Mouse (Mus musculus) MEL (cell line): Measurements from ENCODE around the gene Foxb1. TPM values are rescaled to one million over a fixed set of nuclear protein-coding genes. Genes with fewer than 3 reads are reported as not detected.

Experiments
- DNase-seq: peaks from one replicate; pipeline ENCODE4 v3.0.0; 2011; ENCODE audit warnings: low read depth, low spot score
- H3K27ac ChIP-seq: 2 replicates; pipeline ENCODE4 v1.5.1; 2012; ENCODE audit warnings: low read depth, mild to moderate bottlenecking, control low read depth, low read length, moderate library complexity; ENCODE audit not compliant: control insufficient read depth
- H3K27me3 ChIP-seq, 2 experiments: fragments of 150-350 bp in 1 of 2; sonication (generic) in 1 of 2; 2 replicates each; pipeline ENCODE4 v1.6.1; 2012; ENCODE audit warnings: low read length in 2 of 2, mild to moderate bottlenecking in 2 of 2, improper control_type of control experiment in 1 of 2, moderate library complexity in 1 of 2; ENCODE audit not compliant: insufficient read depth in 2 of 2, control insufficient read depth in 1 of 2
- H3K36me3 ChIP-seq, 2 experiments: 2 replicates each; pipeline ENCODE4 v1.6.1; 2012 to 2014; ENCODE audit warnings: low read length in 2 of 2, improper control_type of control experiment in 1 of 2, inconsistent platforms in 1 of 2, mild to moderate bottlenecking in 1 of 2; ENCODE audit not compliant: insufficient read depth in 2 of 2, control insufficient read depth in 1 of 2
- H3K4me1 ChIP-seq, 2 experiments: fragments of 150-350 bp in 1 of 2; sonication (generic) in 1 of 2; 2 replicates each; pipeline ENCODE4 v1.6.1; 2012; ENCODE audit warnings: low read length in 2 of 2, improper control_type of control experiment in 1 of 2, mild to moderate bottlenecking in 1 of 2; ENCODE audit not compliant: insufficient read depth in 2 of 2, control insufficient read depth in 1 of 2
- H3K4me3 ChIP-seq, 2 experiments: fragments of 150-350 bp in 1 of 2; sonication (generic) in 1 of 2; 2 replicates each; pipeline ENCODE4 v1.5.1; 2012; ENCODE audit warnings: low read depth in 2 of 2, low read length in 2 of 2, mild to moderate bottlenecking in 2 of 2, moderate library complexity in 2 of 2, control low read depth in 1 of 2, improper control_type of control experiment in 1 of 2; ENCODE audit not compliant: control insufficient read depth in 1 of 2, insufficient read depth in 1 of 2
- H3K79me2 ChIP-seq: 2 replicates; pipeline ENCODE4 v1.6.1; 2012; ENCODE audit warnings: mild to moderate bottlenecking, low read length, moderate library complexity; ENCODE audit not compliant: control insufficient read depth, poor library complexity, insufficient read depth
- H3K9ac ChIP-seq: 2 replicates; pipeline ENCODE4 v1.6.1; 2012; ENCODE audit warnings: low read depth, mild to moderate bottlenecking, control low read depth, low read length, moderate library complexity; ENCODE audit not compliant: control insufficient read depth, poor library complexity, severe bottlenecking
- H3K9me3 ChIP-seq: fragments of 150-350 bp; sonication (generic); replicated peaks from 2 replicates; pipeline ENCODE4 v1.6.1; 2012; ENCODE audit warnings: mild to moderate bottlenecking, low read length, improper control_type of control experiment, moderate library complexity; ENCODE audit not compliant: insufficient read depth
- BHLHE40 ChIP-seq: IDR thresholded peaks from 2 replicates; pipeline ENCODE4 v1.6.1; 2012; ENCODE audit warnings: low read depth, mild to moderate bottlenecking, inconsistent platforms, low read length, improper control_type of control experiment, borderline replicate concordance
- CTCF ChIP-seq, 3 experiments: IDR thresholded peaks in 2 of 3; conservative IDR thresholded peaks in 1 of 3; 2 replicates each; pipeline ENCODE4 v1.5.1; 2011 to 2012; ENCODE audit warnings: low read length in 3 of 3, low read depth in 2 of 3, mild to moderate bottlenecking in 2 of 3, improper control_type of control experiment in 1 of 3, inconsistent platforms in 1 of 3, mixed read lengths in 1 of 3, moderate library complexity in 1 of 3; ENCODE audit not compliant: control insufficient read depth in 1 of 3, insufficient read depth in 1 of 3, poor library complexity in 1 of 3, severe bottlenecking in 1 of 3
- ELF1 ChIP-seq: IDR thresholded peaks from 2 replicates; pipeline ENCODE4 v1.6.1; 2014; ENCODE audit warnings: low read depth, mild to moderate bottlenecking, inconsistent platforms, low read length, improper control_type of control experiment, moderate library complexity
- ETS1 ChIP-seq: IDR thresholded peaks from 2 replicates; pipeline ENCODE4 v1.6.1; 2012; ENCODE audit warnings: low read depth, mild to moderate bottlenecking, inconsistent platforms, low read length, improper control_type of control experiment, moderate library complexity
- GABPA ChIP-seq: IDR thresholded peaks from 2 replicates; pipeline ENCODE4 v1.6.1; 2012; ENCODE audit warnings: low read depth, mild to moderate bottlenecking, inconsistent platforms, low read length, improper control_type of control experiment, moderate library complexity
- HCFC1 ChIP-seq: IDR thresholded peaks from 2 replicates; pipeline ENCODE4 v1.6.1; 2012; ENCODE audit warnings: low read depth, mild to moderate bottlenecking, inconsistent platforms, low read length, improper control_type of control experiment, moderate library complexity
- MXI1 ChIP-seq: IDR thresholded peaks from 2 replicates; pipeline ENCODE4 v1.6.1; 2011; ENCODE audit warnings: mild to moderate bottlenecking, low read depth, low read length, improper control_type of control experiment
- MYC ChIP-seq: IDR thresholded peaks from 2 replicates; pipeline ENCODE4 v1.6.1; 2011; ENCODE audit warnings: low read depth, mild to moderate bottlenecking, low read length, improper control_type of control experiment, moderate library complexity
- NELFE ChIP-seq: IDR thresholded peaks from 2 replicates; pipeline ENCODE4 v1.6.1; 2011; ENCODE audit warnings: low read depth, low read length, improper control_type of control experiment
- POLR2A ChIP-seq, 2 experiments: IDR thresholded peaks; 2 replicates each; pipeline ENCODE4 v1.6.1; 2011 to 2012; ENCODE audit warnings: low read length in 2 of 2, mild to moderate bottlenecking in 2 of 2, control low read depth in 1 of 2, improper control_type of control experiment in 1 of 2, low read depth in 1 of 2, moderate library complexity in 1 of 2; ENCODE audit not compliant: control insufficient read depth in 1 of 2, insufficient read depth in 1 of 2, poor library complexity in 1 of 2
- POLR2AphosphoS5 ChIP-seq: IDR thresholded peaks from 2 replicates; pipeline ENCODE4 v1.6.1; 2012; ENCODE audit warnings: low read depth, borderline replicate concordance, mild to moderate bottlenecking, inconsistent platforms, low read length, moderate library complexity, mixed read lengths
- RCOR1 ChIP-seq: IDR thresholded peaks from 2 replicates; pipeline ENCODE4 v1.6.1; 2012; ENCODE audit warnings: low read depth, mild to moderate bottlenecking, inconsistent platforms, low read length, improper control_type of control experiment
- SMC3 ChIP-seq: IDR thresholded peaks from 2 replicates; pipeline ENCODE4 v1.6.1; 2011; ENCODE audit warnings: low read depth, low read length, improper control_type of control experiment
- TBP ChIP-seq: IDR thresholded peaks from 2 replicates; pipeline ENCODE4 v1.8.0; 2011; ENCODE audit warnings: low read depth, low read length, improper control_type of control experiment
- TCF12 ChIP-seq: IDR thresholded peaks from 2 replicates; pipeline ENCODE4 v1.6.1; 2014; ENCODE audit warnings: low read depth, mild to moderate bottlenecking, inconsistent platforms, low read length, improper control_type of control experiment, moderate library complexity
- USF2 ChIP-seq, 2 experiments: IDR thresholded peaks; 2 replicates each; pipeline ENCODE4 v1.6.1; 2011 to 2012; ENCODE audit warnings: improper control_type of control experiment in 2 of 2, low read length in 2 of 2, borderline replicate concordance in 1 of 2, inconsistent platforms in 1 of 2, low read depth in 1 of 2, mild to moderate bottlenecking in 1 of 2; ENCODE audit not compliant: insufficient read depth in 1 of 2
- ZKSCAN1 ChIP-seq: IDR thresholded peaks from 2 replicates; pipeline ENCODE4 v1.6.1; 2012; ENCODE audit warnings: low read depth, mild to moderate bottlenecking, inconsistent platforms, low read length, improper control_type of control experiment, moderate library complexity
- polyA plus RNA-seq, 2 experiments: library from polyadenylated mRNA; stranded (reverse) in 1 of 2; unstranded in 1 of 2; fragments of >175 nt in 1 of 2; fragments of >200 nt in 1 of 2; gene quantifications; 2 replicates each; pipeline versions ENCODE4 v1.2.1 to v1.2.4; 2012; ENCODE audit warnings: low replicate concordance in 2 of 2, low read depth in 1 of 2; ENCODE audit not compliant: insufficient read length in 2 of 2, insufficient read depth in 1 of 2, missing spikeins in 1 of 2
- total RNA-seq: library from RNA; depleted of rRNA; stranded (reverse); fragments of 300-350 nt; gene quantifications from 2 replicates; pipeline ENCODE4 v1.2.3, GENCODE M21; 2012; rRNA removed

Gene Foxb1
- total RNA-seq (not detected in 2 replicates), polyA plus RNA-seq (not detected)

DNA sequence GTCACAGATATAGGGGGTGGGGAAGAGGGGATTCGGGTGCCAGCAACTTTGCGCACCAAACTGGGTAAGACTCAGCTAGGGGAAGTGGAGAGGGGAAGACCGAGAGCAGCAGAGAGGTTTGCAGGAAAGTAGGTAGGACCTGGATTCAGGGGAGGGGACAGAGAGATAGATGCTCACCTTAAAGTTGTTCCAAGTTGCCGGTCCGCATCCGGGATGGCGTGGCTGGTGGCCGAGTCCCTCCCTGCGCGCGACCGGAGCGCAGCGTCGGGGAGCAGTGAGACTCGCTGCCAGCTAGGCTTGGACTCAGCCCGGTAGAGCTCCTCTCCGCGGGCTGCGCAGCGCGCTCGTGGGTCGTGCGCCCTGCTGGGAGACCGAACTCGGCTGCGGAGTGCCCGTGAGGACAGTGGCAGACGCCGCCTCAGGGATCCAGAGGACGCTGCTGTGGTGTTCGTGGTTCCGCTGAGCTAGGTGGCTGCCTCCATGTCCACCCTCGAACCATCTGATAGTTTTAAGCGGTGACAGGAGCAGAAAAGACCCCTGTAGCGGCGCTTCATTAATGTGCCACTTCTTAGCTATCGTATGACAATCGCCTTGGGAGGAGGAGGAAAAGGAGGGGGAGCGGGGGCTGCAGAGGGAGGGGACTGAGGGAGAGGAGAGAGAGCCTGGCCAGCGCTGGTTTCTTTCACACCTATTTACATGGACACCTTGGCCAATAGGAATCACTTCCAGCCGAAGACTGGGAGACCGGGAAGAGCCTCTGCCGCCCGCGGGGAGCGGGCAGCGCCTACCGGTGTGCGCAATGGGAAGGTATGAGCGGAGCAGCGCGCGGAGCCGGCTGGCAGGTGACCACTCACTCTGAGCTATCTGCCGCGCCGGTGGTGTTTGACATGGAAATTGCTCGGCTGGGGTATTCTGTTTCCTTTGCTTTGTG, at the start of gene Foxb1:
Gene Foxb1 (minus strand): TSS at position 570 of the 931 bp plus-strand sequence.
- Histone ChIP-seq H3K79me2 (no peaks in the 10 kb centered on the region), H3K9ac (no peak within 1 kb of the TSS), H3K36me3 (no peaks in the 10 kb centered on the region), H3K4me3 (no peak within 1 kb of the TSS), H3K9me3 (no peaks in the 10 kb centered on the region), H3K4me1 (no peaks in the 10 kb centered on the region), H3K27me3 (no peaks in the 10 kb centered on the region), H3K27ac (no peak within 1 kb of the TSS)
- TF ChIP-seq HCFC1 (no peak), MXI1 (no peak), ZKSCAN1 (no peak), TCF12 (no peak), TBP (no peak), GABPA (no peak), ELF1 (no peak), CTCF (IDR thresholded peaks at IDR 0.05 in 2 of 3, conservative IDR thresholded peaks at IDR 0.05 in 1 of 3; ENCODE audit: control insufficient read depth in 1 of 3, insufficient read depth in 1 of 3, low read depth in 2 of 3, low read length in 3 of 3, poor library complexity in 1 of 3, severe bottlenecking in 1 of 3) (no peak), POLR2A (IDR thresholded peaks at IDR 0.05; ENCODE audit: control insufficient read depth in 1 of 2, insufficient read depth in 1 of 2, low read depth in 1 of 2, low read length in 2 of 2, poor library complexity in 1 of 2) (no peak)
- no peak for DNase-seq

DNA sequence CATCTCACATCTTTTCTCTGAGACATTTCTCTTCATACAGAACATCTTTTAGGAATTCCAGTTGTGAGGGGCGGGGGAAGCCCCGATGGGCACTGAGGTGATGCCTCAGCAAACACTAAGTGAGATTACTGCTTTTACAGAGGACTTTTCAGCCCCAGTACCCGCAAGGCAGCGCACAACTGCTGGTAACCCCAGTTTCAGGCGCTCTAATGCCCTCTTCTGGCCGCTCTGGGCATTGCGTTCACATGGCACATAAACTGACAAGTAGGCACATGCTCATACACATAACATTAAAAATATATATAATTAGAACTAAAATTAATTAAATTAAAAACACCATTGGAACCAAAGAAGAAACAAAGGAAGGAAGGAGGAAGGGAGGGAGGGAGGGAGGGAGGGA, 29.8 kb upstream of the Foxb1 start:
- Histone ChIP-seq H3K9ac (no peak overlapping the region), H3K27ac (no peak overlapping the region), H3K4me3 (no peak overlapping the region), H3K27me3 (no peaks in the 10 kb centered on the region), H3K79me2 (no peaks in the 10 kb centered on the region), H3K4me1 (no peaks in the 10 kb centered on the region), H3K36me3 (no peaks in the 10 kb centered on the region), H3K9me3 (no peaks in the 10 kb centered on the region)
- peak; percentile 25 for DNase-seq
- no peak for TF ChIP-seq BHLHE40
- no peak for TF ChIP-seq ETS1
- TF ChIP-seq RCOR1, result no peak
- TF ChIP-seq NELFE, result no peak
- TF ChIP-seq CTCF (IDR thresholded peaks at IDR 0.05 in 2 of 3, conservative IDR thresholded peaks at IDR 0.05 in 1 of 3; ENCODE audit: control insufficient read depth in 1 of 3, insufficient read depth in 1 of 3, low read depth in 2 of 3, low read length in 3 of 3, poor library complexity in 1 of 3, severe bottlenecking in 1 of 3), result peak; percentile 23 to 56 (median 36); a peak in 5 of 6 replicates
- TF ChIP-seq SMC3, result peak; percentile 27; the same call in 1 of the 2 replicates
- TF ChIP-seq MYC, result no peak
- TF ChIP-seq POLR2AphosphoS5, result no peak
- no peak for TF ChIP-seq USF2 (IDR thresholded peaks at IDR 0.05; ENCODE audit: borderline replicate concordance in 1 of 2, insufficient read depth in 1 of 2, low read depth in 1 of 2, low read length in 2 of 2)
